Mouse (Mus musculus): Measurements from ENCODE around the gene Gm7544.
"Not testable (repeated sequence)": the region's sequence is repeated elsewhere in the genome, so short reads cannot be mapped to it uniquely, and the experiment has no call there.

The Gm7544 gene

DNA sequence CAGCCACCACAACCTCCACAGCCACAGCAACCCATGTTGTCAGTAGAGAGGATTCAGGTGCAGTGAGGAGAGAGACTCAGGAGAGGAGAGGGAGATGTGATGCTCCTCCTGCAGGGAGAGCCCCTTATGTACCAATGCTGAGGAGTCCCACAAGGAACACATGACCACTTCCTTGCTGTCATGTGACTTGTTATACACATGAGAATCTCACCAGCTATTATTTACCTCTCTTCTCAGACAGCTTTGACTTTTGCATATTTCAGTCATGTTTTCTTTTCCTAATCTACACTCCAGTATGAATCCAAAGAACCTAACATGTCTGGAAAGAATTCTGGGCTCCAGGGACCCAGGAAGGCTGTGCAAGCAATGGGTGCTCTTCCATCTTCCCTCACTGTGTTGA, at the start of gene Gm7544:
Gm7544 (minus strand) TSS at position 101 of the 400 bp plus-strand sequence.
- DNase-seq (ENCODE audit: low read depth, low spot score) = not testable (repeated sequence)

DNA sequence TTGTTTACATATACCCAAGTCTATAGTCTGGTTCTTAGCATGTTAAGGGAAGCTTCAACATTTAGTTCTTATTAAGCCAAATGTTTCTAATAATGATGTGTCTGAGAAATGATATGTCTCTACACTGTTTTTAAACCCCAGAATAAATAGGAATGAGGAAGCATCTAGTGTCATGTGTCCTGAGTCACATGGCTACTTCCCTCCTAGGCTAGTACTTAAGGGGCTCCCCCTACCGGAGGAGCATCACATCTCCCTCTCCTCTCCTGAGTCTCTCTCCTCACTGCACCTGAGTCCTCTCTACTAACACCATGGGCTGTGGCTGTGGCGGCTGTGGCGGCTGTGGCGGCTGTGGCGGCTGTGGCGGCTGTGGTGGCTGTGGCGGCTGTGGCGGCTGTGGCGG, 44.5 kb upstream of the Gm7544 start, which contains the start of gene Gm47959:
Gm47959 (plus strand) TSS at position 243 of the 400 bp plus-strand sequence.
- peak; percentile 62 for DNase-seq (ENCODE audit: low read depth, low spot score)

DNA sequence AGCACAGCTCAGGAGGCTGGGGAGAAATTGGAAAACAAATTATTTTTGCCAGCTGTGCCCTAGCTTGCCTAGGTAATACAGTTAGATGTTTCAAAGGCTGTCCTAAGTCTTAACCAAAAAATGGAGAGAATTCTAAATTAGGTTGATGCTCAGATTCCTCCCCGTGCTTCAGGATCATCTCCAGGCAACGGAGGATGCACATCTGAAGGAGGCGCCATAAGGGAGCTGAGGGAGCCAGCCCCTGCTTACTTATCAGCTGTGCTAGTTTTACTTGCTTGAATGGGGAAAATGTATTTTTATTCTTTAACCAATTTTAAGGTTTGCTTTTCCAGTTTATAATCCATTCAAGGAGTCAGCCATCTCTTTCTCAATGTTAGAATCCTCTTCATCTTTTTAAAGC, 38.1 kb upstream of the Gm7544 start:
- DNase-seq (ENCODE audit: low read depth, low spot score) = no peak

DNA sequence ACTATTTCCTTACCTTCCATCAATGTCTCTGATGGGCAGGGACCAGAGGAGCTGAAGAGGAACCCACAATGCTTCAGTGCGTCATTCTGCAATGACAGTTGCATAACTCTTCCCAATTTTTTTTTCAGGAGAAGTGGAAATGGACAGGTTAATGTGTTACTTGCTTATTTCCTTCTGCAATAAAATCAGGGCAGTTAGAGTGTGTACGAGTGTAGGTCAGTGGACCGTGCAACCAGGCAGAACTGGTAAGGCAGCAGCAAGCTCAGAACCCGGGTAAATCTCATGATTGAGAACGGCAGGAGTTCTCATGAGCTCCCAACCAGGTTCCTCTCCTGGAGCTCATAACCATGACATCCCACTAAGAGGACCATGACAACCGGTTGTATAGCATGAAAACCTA, 36.3 kb upstream of the Gm7544 start:
- no peak for DNase-seq (ENCODE audit: low read depth, low spot score)

DNA sequence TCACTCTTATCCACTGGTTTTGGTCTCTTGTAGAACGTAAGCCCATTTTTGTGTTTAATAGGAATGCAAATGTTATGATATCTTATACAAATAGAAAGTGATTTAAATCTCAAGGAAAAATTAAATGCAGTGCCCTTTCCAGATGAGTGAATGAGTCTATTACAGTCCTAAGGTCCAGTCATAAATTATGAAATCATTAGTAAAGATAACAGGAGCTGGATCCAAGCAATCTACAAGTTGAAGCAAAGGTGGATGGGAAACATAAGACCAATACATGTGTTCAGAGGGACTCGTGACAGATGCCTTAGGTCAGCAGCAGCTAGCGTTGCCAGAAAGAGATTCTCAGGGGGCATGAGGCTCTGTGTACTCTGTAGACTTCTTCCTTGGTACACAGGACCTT, 35.8 kb upstream of the Gm7544 start:
- DNase-seq (ENCODE audit: low read depth, low spot score) = no peak

DNA sequence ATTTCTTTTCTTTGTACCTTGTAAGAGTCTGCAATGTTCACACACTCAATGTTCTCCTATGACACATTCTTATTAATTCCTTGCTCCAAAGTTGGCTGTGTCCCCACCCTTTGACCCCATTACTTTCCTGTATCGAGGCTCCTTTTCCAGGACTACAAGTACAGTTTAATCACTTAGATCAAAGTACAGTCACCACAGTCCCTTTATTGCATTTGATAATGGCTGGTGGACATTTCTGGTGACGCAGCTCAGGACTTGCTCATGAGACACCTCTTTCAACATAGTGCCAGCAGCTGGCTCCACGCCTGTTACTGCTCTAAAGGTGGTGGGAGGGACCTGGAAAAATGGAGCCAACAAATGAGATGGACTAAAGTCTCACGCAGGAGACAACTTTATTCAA, 35.2 kb upstream of the Gm7544 start:
- no peak for DNase-seq (ENCODE audit: low read depth, low spot score)

DNA sequence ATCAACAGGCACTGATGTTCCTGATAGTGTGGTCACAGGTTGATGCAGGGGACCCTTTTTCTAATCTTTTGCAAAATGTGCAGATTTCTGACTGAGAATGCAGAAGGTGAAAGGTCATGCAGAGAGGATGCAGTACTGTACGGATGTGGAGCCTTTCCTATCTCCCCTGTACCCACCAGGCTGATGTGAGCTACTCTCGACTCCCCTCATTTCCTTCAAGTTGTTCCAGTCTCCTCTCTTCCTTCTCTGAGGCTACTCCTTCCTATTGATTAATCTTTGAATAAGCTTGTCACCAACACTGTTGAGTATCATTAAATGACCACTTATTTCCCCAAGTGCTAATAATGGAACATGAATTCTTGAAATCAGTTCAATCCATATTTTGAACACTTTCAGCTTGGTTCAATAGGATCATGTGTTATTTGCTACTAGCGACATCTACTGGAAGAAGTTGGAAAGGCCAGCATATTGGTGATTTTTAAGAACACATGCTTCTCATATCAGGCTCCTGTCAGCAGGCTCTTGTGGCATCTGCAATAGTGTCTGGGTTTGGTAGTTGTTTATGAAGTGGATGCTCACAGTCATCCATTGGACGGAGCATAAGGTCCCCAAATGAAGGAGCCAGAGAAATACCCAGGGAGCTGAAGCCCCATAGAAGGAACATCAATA, 31.9 kb upstream of the Gm7544 start:
- peak; percentile 57 for DNase-seq (ENCODE audit: low read depth, low spot score)

DNA sequence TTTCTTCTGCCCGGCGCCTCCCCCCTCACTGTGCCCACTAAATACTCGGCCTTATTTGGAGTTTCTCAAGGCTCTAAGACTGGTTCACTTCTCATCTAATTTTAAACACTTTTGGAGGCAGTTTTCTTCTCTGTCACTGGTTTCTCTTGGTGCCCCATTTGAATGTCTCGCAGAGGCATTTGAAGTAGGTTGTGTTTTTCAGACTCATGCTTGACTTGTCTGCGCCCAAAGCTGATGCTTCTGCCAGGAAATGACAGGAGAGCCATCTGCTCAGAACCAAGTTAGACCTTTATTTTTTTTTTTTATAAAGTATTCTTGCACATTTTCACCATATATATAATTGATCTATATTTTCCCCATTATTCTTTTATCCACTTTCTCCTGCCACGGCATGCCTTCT, 30.9 kb upstream of the Gm7544 start:
- no peak for DNase-seq (ENCODE audit: low read depth, low spot score)

DNA sequence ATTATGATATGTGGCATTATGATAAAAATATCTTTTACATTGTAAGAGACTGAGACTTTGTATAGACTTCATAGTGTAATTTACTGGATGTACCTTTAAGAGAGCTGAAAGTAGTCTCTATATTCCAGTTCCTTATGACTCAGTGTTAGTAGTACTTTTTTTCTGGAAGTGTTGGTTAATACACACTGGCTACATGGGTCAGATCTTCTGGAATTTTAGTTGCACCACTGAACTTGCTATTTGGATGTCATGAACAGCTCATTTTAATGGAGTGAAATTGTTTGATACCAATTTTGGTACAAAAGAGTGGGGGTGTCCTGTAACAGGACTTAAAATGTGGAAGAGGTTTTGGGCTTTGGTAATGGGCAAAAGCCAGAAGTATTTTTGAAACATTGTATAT, 22.0 kb upstream of the Gm7544 start:
- DNase-seq (ENCODE audit: low read depth, low spot score) = no peak

DNA sequence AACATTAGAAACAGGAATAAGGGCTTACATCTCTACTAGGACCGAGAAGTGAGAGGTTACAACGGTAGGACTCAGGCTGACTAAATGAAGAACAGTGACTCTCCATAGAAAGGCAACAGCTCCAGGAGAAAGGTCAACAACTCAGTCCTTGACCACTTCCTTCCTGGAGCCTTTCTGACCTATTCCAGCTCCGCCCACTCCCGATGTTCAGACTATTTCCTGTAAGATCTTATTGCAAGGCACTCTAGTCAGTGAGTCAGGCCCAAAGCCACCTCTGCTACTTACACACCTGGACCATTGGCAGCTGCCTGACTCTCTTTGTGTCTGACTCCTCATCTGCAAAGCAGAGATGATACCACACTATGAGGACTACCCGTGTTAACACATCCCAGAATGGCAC, 19.9 kb upstream of the Gm7544 start:
- no peak for DNase-seq (ENCODE audit: low read depth, low spot score)

DNA sequence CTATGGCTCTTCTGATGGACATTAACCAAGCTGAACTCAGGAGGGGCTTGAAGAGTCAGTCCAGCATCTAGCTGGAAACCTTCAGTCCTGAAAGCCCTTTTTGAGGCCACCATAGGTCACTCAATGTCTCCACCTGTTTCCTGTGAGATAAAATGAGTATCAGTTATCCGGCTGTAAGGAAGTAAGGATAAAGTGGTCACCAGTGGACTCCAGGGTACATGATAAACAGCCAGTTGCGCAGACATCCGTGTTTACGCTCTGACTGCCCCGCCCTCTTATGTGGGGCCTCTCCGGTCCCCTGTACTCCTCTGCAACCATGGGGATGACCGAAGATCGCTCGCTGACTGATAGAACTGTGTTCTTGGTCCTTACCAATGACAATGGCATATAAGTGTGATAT, 18.5 kb upstream of the Gm7544 start:
- no peak for DNase-seq (ENCODE audit: low read depth, low spot score)

DNA sequence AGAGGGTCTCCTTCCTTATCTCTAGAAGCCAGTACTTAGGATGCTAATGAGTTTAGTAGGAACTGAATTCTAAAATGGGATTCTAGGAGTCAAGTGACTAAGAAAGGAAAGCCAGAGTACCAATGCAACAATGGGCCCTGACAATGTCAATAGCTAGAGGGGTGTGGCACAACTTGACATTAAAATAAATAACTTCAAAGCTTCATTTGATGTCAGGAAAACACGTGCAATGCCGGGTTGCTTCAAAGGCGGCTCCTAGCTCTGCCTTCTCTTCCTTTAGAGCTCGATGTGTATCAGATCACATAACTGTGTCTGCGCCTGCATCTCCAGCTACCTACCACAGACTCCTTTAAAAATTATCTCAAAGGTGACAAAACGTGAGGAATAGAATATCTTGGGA, 18.1 kb upstream of the Gm7544 start:
- peak; percentile 18 for DNase-seq (ENCODE audit: low read depth, low spot score)

DNA sequence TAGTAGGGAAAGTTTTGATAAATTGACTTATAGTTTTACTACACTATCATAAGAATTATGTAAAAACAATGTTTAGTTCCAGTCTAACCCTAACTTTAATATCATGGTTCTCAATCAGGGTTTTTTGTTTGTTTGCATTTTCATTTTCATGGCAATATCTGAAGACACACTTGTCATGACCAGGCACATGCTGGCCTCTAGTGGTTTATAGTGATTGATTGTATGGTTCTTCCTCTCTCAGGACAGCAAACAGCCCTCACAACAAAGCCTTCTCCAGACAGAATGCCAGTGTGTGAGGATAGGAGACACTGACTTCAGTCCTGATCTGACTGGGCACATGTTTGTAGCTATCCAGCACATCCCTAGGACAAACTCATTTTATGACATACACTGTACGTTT, 17.4 kb upstream of the Gm7544 start:
- DNase-seq (ENCODE audit: low read depth, low spot score) = no peak

DNA sequence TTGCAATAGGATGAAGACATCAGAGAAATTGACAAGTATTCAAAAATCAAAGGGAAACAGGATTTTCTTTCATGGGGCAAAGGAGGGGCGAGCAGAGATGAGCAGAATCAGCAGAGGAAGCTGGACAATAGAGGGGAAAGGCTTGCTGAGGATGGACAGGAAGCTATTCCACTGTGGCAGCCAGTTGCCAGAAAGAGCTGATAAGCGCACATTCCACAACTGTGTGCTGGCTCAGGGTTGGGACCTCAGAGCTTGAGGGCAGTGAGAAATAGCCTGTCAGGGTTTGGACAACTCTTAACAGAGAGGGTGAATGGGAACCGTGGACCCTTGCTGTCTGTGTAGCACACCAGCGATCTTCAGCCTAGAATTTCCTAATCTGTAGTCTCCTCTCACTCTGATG, 16.2 kb upstream of the Gm7544 start:
- no peak for DNase-seq (ENCODE audit: low read depth, low spot score)

DNA sequence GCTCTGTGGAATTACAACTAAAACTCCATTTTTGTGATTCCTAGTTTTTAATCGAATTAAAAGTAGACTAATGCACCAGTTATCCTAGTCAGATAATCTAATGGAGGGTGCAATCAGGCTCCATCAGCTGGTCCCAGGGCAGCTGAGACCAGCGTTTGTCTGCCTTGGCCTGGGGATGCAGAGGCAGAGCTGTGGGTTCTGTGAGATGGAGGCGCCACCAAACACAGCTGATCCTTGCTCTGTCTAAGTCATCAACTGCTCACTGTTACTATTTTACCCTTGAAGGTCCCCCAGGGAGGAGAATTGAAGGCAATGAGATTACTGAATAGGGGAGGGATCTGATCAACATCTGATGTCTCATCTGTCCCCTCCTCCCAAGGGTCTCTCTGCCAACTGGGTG, 10.6 kb upstream of the Gm7544 start:
- no peak for DNase-seq (ENCODE audit: low read depth, low spot score)

DNA sequence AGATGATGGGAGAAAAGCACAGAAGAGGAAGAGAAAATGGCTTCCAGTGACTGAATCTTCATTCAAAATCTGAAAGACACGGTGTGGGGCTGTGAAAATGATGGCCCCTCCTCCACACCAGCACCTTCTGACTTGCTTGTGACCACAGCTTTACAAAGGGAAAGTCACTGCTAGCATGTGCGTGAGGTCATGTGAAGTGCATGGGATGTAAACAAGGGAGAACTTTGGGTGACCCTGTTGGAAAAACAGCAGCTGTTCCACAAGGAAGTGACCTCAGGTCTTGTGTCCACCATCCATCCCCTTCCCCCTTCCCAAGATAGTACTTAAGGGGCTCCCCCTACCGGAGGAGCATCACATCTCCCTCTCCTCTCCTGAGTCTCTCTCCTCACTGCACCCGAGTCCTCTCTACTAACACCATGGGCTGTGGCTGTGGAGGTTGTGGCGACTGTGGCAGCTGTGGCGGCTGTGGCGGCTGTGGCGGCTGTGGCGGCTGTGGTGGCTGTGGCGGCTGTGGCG, 4.1 kb upstream of the Gm7544 start, which contains the start of gene Gm47955:
Gm47955 (plus strand) TSS at position 417 of the 516 bp plus-strand sequence.
- peak; percentile 75 for DNase-seq (ENCODE audit: low read depth, low spot score)

DNA sequence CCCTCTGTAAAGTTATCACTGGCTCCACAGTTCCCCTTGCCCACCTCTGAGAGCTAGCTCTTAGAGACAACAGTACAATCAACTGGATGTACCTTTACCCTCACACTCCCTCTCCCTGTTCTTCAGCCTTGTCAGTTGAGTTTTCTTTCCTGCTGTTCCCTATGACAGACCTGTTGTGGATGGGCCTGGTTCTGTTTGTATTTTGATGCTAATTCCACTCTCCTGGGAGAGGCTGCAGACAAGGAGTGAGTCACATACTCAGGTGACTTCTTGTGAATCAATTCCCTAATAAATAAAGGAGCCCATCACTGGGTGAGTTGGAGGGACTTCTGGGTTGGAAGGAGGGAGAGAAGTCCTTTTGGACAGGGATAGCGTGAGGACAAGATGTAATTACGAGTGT, 7.2 kb downstream of the Gm7544 start:
- peak; percentile 58 for DNase-seq (ENCODE audit: low read depth, low spot score)

DNA sequence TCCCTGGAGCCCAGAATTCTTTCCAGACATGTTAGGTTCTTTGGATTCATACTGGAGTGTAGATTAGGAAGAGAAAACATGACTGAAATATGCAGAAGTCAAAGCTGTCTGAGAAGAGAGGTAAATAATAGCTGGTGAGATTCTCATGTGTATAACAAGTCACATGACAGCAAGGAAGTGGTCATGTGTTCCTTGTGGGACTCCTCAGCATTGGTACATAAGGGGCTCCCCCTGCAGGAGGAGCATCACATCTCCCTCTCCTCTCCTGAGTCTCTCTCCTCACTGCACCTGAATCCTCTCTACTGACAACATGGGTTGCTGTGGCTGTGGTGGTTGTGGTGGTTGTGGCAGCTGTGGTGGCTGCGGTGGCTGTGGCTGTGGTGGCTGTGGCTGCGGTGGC, 9.8 kb downstream of the Gm7544 start:
- DNase-seq (ENCODE audit: low read depth, low spot score) = not testable (repeated sequence)

DNA sequence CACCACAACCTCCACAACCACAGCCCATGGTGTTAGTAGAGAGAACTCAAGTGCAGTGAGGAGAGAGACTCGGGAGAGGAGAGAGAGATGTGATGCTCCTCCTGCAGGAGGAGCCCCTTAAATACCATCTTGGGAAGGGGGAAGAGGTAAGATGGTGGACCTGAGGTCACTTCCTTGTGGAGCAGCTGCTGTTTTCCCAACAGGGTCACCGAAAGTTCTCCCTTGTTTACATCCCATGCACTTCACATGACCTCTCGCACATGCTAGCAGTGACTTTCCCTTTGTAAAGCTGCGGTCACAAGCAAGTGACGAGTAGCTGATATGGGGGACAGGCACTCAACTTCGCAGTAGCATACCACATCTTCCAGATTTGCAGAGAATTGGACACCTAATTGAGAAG, 12.5 kb downstream of the Gm7544 start, which contains the start of gene A030003K21Rik:
A030003K21Rik (minus strand) TSS at position 94 of the 400 bp plus-strand sequence.
- not testable (repeated sequence) for DNase-seq (ENCODE audit: low read depth, low spot score)

DNA sequence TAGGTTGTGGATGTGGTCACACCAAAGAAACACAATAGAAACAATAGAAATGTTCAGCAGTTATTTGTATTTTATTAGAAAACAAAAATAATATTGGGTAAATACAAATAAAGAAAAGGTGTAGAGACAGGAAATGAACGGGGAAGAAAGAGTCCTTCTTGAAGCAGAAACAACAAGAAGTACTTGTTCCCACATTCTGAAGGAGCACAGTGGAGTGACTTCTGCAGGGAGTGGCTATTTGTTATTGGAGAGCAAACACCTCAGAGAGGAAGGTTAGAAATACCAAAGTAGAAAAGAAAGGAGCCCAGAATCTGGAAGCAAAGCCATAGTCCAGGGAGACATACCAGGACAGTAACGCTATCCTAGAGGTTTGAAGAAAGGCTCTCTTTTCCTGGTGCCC, 13.3 kb downstream of the Gm7544 start:
- DNase-seq (ENCODE audit: low read depth, low spot score) = not testable (repeated sequence)

DNA sequence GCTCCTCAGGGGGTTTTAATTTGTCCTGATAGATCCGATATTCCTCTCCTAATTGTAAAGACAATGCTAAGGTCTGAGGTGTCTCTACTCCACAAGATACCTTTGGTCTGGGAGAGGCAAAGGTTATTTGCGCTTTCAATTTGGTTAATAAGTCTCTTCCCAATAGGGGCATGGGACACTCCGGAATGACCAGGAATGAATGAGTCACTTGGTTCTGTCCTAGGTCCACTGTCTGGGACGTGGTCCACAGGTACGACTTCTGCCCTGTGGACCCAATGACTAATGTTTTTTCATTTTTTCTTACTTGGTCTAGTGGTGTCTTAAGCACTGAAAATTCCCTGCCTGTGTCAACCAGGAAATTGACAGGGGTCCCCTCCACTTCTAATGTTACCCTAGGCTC, 17.1 kb downstream of the Gm7544 start:
- DNase-seq (ENCODE audit: low read depth, low spot score) = no peak

DNA sequence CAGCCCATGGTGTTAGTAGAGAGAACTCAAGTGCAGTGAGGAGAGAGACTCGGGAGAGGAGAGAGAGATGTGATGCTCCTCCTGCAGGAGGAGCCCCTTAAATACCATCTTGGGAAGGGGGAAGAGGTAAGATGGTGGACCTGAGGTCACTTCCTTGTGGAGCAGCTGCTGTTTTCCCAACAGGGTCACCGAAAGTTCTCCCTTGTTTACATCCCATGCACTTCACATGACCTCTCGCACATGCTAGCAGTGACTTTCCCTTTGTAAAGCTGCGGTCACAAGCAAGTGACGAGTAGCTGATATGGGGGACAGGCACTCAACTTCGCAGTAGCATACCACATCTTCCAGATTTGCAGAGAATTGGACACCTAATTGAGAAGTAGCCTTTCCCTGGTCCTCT, 24.5 kb downstream of the Gm7544 start, which contains the start of gene Gm6217:
Gm6217 (minus strand) TSS at position 74 of the 400 bp plus-strand sequence.
- DNase-seq (ENCODE audit: low read depth, low spot score) = not testable (repeated sequence)

DNA sequence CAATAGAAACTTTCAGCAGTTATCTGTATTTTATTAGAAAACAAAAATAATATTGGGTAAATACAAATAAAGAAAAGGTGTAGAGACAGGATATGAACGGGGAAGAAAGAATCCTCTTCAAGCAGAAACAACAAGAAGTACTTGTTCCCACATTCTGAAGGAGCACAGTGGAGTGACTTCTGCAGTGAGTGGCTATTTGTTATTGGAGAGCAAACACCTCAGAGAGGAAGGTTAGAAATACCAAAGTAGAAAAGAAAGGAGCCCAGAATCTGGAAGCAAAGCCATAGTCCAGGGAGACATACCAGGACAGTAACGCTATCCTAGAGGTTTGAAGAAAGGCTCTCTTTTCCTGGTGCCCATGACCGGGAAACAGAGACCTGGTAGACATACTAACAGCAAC, 25.3 kb downstream of the Gm7544 start:
- not testable (repeated sequence) for DNase-seq (ENCODE audit: low read depth, low spot score)
